Mouse (Mus musculus): ENCODE measurements around the gene Plxnb1. TPM values are rescaled to one million over a fixed set of nuclear protein-coding genes. Genes with fewer than 3 reads are reported as not detected.
"Not testable (repeated sequence)": the region's sequence is repeated elsewhere in the genome, so short reads cannot be mapped to it uniquely, and the experiment has no call there.

Gene Plxnb1
- total RNA-seq, 2 experiments from 2014 or later = not detected

GRCm38 (mm10) chr9:109125043-109125442 is 29.9 kb downstream of the Plxnb1 start:
- no peak for ATAC-seq (replicated peaks; ENCODE audit: low FRiP score, poor library complexity, severe bottlenecking)

- ATAC-seq (replicated peaks; ENCODE audit: low FRiP score, poor library complexity, severe bottlenecking) = no peak
Observed at GRCm38 (mm10) chr9:109125481-109125880, 30.3 kb downstream of the Plxnb1 start.

- no peak for ATAC-seq (replicated peaks; ENCODE audit: low FRiP score, poor library complexity, severe bottlenecking)
Observed at GRCm38 (mm10) chr9:109127076-109127475, 31.9 kb downstream of the Plxnb1 start.

GRCm38 (mm10) chr9:109128211-109128610 is 33.0 kb downstream of the Plxnb1 start:
- no peak for ATAC-seq (replicated peaks; ENCODE audit: low FRiP score, poor library complexity, severe bottlenecking)

GRCm38 (mm10) chr9:109130076-109130475 is 34.9 kb downstream of the Plxnb1 start:
- ATAC-seq (replicated peaks; ENCODE audit: low FRiP score, poor library complexity, severe bottlenecking) = no peak

- not testable (repeated sequence) for ATAC-seq (replicated peaks; ENCODE audit: low FRiP score, poor library complexity, severe bottlenecking)
Observed at GRCm38 (mm10) chr9:109140414-109140813, 45.2 kb downstream of the Plxnb1 start.

GRCm38 (mm10) chr9:109161941-109162340 is 66.8 kb downstream of the Plxnb1 start, which contains the start of gene Fbxw21:
Gene Fbxw21, minus strand, starts transcription at chr9:109162041.
- no peak for ATAC-seq (replicated peaks; ENCODE audit: low FRiP score, poor library complexity, severe bottlenecking)

GRCm38 (mm10) chr9:109167316-109167715 is 72.1 kb downstream of the Plxnb1 start:
- ATAC-seq (replicated peaks; ENCODE audit: low FRiP score, poor library complexity, severe bottlenecking) = no peak

Other genes starting within 250 kb of the Plxnb1 start
- not detected in 2 replicates for gene Slc26a6, start 242.1 kb upstream of the Plxnb1 start, total RNA-seq (2015; ENCODE audit: low replicate concordance)
- not detected in 2 replicates for gene Slc26a6, start 242.1 kb upstream of the Plxnb1 start, total RNA-seq (2017; ENCODE audit: low replicate concordance)
- gene Tmem89, start 180.8 kb upstream of the Plxnb1 start, total RNA-seq (2015; ENCODE audit: low replicate concordance) = not detected in 2 replicates
- not detected in 2 replicates for gene Tmem89, start 180.8 kb upstream of the Plxnb1 start, total RNA-seq (2017; ENCODE audit: low replicate concordance)
- 65.8 and 68.8 TPM in 2 replicates for gene Uqcrc1, start 158.8 kb upstream of the Plxnb1 start, total RNA-seq (2015; ENCODE audit: low replicate concordance)
- 100 and 108 TPM in 2 replicates for gene Uqcrc1, start 158.8 kb upstream of the Plxnb1 start, total RNA-seq (2017; ENCODE audit: low replicate concordance)
- gene Col7a1, start 141.8 kb upstream of the Plxnb1 start, total RNA-seq (2015; ENCODE audit: low replicate concordance) = 0.42 TPM in 1 of 2 replicates, not detected in the other
- gene Col7a1, start 141.8 kb upstream of the Plxnb1 start, total RNA-seq (2017; ENCODE audit: low replicate concordance) = 0.64 TPM in 1 of 2 replicates, not detected in the other
- not detected in 2 replicates for gene Ucn2, start 109.4 kb upstream of the Plxnb1 start, total RNA-seq (2015; ENCODE audit: low replicate concordance)
- gene Ucn2, start 109.4 kb upstream of the Plxnb1 start, total RNA-seq (2017; ENCODE audit: low replicate concordance) = not detected in 2 replicates
- gene Pfkfb4, start 103.6 kb upstream of the Plxnb1 start, total RNA-seq (2015; ENCODE audit: low replicate concordance) = 3.6 and 9.2 TPM in 2 replicates
- 1.6 and 10.8 TPM in 2 replicates for gene Pfkfb4, start 103.6 kb upstream of the Plxnb1 start, total RNA-seq (2017; ENCODE audit: low replicate concordance)
- 13.8 and 40.4 TPM in 2 replicates for gene Shisa5, start 56.8 kb upstream of the Plxnb1 start, total RNA-seq (2015; ENCODE audit: low replicate concordance)
- 44.5 and 87.6 TPM in 2 replicates for gene Shisa5, start 56.8 kb upstream of the Plxnb1 start, total RNA-seq (2017; ENCODE audit: low replicate concordance)
- gene Trex1, start 35.7 kb upstream of the Plxnb1 start, total RNA-seq (2015; ENCODE audit: low replicate concordance) = 11.5 and 17.6 TPM in 2 replicates
- gene Trex1, start 35.7 kb upstream of the Plxnb1 start, total RNA-seq (2017; ENCODE audit: low replicate concordance) = 0.26 and 0.76 TPM in 2 replicates
- gene Atrip, start 21.3 kb upstream of the Plxnb1 start, total RNA-seq (2015; ENCODE audit: low replicate concordance) = 3.4 and 6.5 TPM in 2 replicates
- gene Atrip, start 21.3 kb upstream of the Plxnb1 start, total RNA-seq (2017; ENCODE audit: low replicate concordance) = 11.0 and 12.6 TPM in 2 replicates
- gene Ccdc51, start 12.9 kb upstream of the Plxnb1 start, total RNA-seq (2015; ENCODE audit: low replicate concordance) = 2.9 and 5.0 TPM in 2 replicates
- gene Ccdc51, start 12.9 kb upstream of the Plxnb1 start, total RNA-seq (2017; ENCODE audit: low replicate concordance) = 2.6 and 5.5 TPM in 2 replicates
- gene Tma7, start 12.8 kb upstream of the Plxnb1 start, total RNA-seq (2015; ENCODE audit: low replicate concordance) = 106 and 281 TPM in 2 replicates
- gene Tma7, start 12.8 kb upstream of the Plxnb1 start, total RNA-seq (2017; ENCODE audit: low replicate concordance) = 31.5 and 73.0 TPM in 2 replicates
- gene Fbxw21, start 66.7 kb downstream of the Plxnb1 start, total RNA-seq (2015; ENCODE audit: low replicate concordance) = not detected in 2 replicates
- gene Fbxw21, start 66.7 kb downstream of the Plxnb1 start, total RNA-seq (2017; ENCODE audit: low replicate concordance) = not detected in 2 replicates
- gene Fbxw13, start 100.6 kb downstream of the Plxnb1 start, total RNA-seq (2015; ENCODE audit: low replicate concordance) = not detected in 2 replicates
- gene Fbxw13, start 100.6 kb downstream of the Plxnb1 start, total RNA-seq (2017; ENCODE audit: low replicate concordance) = not detected in 2 replicates
- gene Fbxw20, start 139.4 kb downstream of the Plxnb1 start, total RNA-seq (2015; ENCODE audit: low replicate concordance) = not detected in 2 replicates
- gene Fbxw20, start 139.4 kb downstream of the Plxnb1 start, total RNA-seq (2017; ENCODE audit: low replicate concordance) = not detected in 2 replicates
- gene Fbxw14, start 192.3 kb downstream of the Plxnb1 start, total RNA-seq (2015; ENCODE audit: low replicate concordance) = not detected in 2 replicates
- not detected in 2 replicates for gene Fbxw14, start 192.3 kb downstream of the Plxnb1 start, total RNA-seq (2017; ENCODE audit: low replicate concordance)
- not detected in 2 replicates for gene Fbxw28, start 244.3 kb downstream of the Plxnb1 start, total RNA-seq (2015; ENCODE audit: low replicate concordance)
- not detected in 2 replicates for gene Fbxw28, start 244.3 kb downstream of the Plxnb1 start, total RNA-seq (2017; ENCODE audit: low replicate concordance)